Mouse (Mus musculus) G1E-ER4 (cell line): ENCODE data around the gene Gapdh. TPM values are rescaled to one million over a fixed set of nuclear protein-coding genes. Genes with fewer than 3 reads are reported as not detected.

Source experiments
- GATA1 ChIP-seq: IDR thresholded peaks from one replicate; pipeline ENCODE4 v1.8.0; 2012; ENCODE audit warnings: low read length, inconsistent platforms
- polyA plus RNA-seq: library from polyadenylated mRNA; stranded (reverse); fragments of >175 nt; gene quantifications from 2 replicates; pipeline ENCODE4 v1.2.3, GENCODE M21; 2012

Gapdh gene
- 12,939 and 20,956 TPM in 2 replicates for polyA plus RNA-seq

- no peak for TF ChIP-seq GATA1
Observed at GRCm38 (mm10) chr6:125166051-125166751, at the start of gene Gapdh. Gene Gapdh, minus strand, starts transcription at chr6:125166467.

DNA sequence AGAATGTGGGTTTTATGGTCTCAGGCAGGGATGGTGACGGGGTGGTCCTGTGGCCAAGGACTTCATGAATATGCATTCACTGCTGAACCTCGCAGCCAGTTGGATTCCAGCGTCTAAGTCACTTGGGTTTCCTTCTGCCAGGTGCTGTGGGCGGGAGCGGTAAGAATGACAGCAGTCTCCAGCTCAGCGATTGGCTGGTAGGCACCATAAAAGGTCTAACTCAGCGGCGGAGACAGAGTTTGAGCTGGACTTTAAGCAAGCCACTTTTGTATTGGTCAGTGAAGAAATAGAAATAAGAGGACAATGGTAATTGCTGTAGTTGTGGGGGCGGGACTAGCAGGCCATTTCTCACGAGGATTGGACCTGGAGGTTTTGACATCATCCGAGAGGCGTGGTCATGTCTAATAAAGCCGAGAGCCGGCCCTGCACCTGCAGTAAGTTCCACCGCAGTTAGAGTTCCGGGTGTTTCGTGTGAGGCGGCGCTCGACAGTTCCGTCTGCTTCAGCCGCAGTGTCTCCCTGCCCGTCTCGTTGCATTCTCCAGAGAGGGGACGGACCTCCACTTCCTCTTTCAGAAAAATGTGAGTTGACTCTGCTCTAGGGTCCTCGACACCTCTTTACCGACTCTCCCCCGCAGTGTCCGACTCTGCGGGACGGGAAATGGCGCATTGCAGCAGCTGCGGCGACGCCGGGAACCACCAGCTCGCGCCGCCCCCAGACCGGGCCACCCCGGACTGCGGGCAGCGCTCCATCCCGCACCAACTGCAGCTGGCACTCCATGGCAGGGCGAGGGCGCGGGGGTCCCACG is 49.1 kb upstream of the Gapdh start, which contains the start of gene Vamp1:
Vamp1 (plus strand) TSS at position 404 of the 807 bp plus-strand sequence.
- TF ChIP-seq GATA1: no peak

DNA sequence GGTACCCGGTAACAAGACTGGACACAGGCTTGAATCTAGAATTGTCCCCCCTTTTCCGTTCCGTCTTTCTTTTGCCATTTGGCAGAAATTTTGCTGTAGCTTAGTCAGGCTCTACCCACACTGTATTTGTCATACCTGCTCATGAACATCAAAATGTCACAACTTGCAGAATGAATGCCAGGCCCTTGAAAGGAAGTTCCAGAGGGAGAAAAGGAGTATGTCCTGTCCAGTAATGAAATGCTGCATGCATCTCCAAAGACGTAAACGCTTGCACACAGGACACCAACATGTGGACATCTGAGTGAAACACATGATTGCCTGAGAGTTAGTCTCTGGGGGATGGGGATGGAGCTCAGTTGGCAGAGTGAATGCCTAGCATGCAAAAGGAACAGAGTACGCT is 47.4 kb upstream of the Gapdh start:
- TF ChIP-seq GATA1: no peak

DNA sequence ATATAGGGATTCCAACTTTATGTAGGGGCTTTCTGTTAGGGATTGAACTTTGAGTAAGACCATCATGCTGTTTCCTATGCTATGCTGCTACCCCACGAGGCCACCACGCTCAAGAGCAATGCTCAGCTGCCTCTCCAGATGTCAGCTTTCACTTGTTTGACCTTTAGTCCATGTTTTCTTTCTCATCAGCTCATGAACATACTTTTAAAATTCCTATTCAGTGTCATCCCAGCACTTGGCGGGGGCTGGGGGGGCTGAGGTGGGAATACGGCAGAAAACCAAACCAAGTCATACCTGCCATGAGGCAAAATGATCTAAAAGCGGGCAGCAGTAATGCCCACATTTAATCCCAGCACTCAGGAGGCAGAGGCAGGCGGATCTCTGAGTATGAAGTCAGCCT is 46.9 kb upstream of the Gapdh start:
- TF ChIP-seq GATA1: no peak

GRCm38 (mm10) chr6:125212621-125213020 is 46.4 kb upstream of the Gapdh start:
- no peak for TF ChIP-seq GATA1

DNA sequence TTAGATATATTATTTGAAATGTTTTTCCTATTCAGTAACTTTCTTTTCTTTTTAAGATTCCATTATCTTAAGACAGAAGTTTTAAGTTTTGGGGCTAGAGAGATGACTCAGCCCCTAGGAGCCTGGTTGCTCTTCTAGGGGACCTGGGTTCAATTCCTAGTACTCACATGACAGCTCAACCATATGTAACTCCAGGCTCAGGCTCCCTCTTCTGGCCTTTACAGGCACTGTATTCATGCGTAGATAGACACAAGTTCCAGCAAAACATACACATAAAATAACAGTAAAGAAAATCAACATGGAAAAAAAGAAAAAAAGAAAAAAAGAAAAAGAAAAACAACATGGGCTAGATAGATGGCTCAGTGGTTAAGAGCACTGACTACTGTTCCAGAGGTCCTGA is 44.2 kb upstream of the Gapdh start:
- TF ChIP-seq GATA1: no peak

DNA sequence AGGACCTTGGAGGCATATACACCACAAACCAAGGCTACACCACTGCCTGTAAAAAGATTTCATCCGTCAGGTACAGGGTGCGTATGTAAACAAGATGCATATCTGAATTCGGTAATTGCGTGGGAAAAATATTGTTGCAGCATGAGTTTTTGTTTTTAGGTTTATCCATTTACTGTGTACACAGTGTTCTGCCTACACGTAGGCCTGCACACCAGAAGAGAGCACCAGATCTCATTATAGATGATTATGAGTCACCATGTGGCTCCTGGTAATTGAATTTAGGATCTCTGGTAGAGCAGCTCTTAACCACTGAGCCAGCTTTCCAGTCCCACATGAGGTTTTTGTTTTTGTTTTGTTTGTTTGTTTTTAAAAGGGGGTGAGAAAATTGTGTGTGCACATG is 30.9 kb upstream of the Gapdh start:
- no peak for TF ChIP-seq GATA1

DNA sequence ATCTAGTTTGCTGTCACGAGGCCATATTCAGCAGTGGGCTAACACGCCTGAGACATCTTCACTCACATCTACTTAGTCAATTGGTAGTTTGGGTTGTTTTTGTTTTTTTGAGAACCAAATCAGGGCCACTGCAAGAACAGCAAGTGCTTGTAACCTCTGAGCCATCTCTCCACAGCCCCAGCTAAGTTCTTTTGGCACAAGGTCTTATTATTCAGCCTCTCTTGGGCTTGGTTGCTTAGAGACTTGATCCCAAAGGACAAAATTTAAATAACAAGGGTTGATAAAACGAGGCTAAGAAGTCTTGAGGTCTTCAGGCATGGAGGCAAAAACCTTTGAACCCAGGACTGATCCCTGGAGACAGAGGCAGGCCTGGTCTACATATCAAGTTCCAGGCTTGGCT is 30.0 kb upstream of the Gapdh start:
- no peak for TF ChIP-seq GATA1

DNA sequence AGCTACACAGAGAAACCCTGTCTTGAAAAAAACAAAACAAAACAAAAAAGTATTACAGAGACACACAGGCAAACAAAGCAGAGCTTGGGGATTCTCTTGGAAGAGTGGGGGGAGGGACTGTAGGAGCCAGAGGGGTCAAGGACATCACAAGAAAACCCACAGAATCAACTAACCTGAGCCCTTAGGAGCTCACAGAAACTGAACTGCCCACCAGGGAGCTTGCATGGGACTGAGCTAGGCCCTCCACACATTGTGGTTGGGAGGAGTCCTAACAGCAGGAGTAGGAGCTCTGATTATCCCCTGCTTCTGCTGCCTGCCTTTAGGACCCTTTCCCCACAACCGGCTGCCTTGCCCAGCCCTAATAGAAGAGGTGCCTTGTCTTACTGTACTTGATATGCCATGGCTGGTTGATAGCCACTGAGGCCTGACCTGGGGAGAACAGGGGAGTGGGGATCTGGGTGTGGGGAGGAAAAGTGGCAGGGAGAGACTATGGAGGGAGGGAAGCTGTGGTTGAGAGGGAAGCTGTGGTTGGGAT is 29.3 kb upstream of the Gapdh start:
- no peak for TF ChIP-seq GATA1

GRCm38 (mm10) chr6:125193390-125193789 is 27.1 kb upstream of the Gapdh start:
- no peak for TF ChIP-seq GATA1

DNA sequence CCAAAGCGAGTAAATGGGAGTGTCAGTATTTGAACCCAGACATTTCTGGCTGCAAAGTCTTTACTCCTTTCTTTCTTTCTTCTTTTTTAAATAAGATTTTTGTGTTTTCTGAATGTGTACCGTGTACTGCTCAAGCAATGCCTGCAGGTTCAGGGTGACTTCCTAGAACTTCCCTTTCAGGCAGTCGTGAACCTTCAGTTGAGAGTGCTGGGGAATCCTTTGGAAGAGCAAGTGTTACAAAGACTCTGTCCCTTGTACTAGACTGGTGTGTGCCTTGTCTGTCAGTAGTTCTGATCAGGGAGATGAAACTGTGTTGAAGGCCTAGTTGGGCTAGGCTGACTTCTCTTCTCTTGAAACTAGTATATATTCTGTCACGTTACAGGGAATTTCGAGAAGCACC is 26.6 kb upstream of the Gapdh start:
- no peak for TF ChIP-seq GATA1

DNA sequence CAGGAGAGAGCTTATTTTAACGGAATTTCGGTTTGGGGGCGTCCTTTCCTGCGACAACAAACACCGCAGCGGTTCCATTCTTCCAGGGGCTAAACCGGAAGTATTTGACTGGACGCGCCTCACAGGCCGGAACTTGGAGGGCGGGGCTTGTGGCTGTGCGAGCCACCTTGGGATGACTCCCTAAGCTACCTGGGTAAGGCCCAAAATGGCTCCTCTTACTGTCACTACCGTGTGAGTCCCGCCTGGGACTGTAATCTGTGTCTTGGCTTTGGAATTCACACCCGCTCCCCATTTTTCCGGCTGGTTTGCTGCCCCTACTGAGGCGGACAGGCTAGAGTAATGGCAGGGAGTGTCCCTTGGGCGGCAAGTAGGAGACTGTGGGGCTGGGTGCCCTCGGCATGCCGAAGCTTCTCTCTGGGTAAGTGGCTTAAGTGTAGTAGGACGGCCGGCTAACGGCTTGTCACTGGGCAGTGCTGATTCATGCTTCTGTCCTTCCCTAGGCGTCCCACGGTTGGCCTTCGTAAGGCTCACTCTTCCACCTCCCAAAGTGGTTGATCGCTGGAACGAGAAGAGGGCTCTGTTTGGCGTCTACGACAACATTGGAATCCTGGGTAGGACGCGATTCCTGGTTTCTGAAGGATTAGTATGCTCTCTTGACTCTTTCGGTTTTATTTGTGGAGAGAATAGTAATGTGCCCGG is 25.9 kb upstream of the Gapdh start:
- TF ChIP-seq GATA1: no peak

- no peak for TF ChIP-seq GATA1
Observed at GRCm38 (mm10) chr6:125191332-125192015, 25.2 kb upstream of the Gapdh start, which contains the start of the genes Ncapd2 and Mrpl51. Gene Ncapd2, minus strand, starts transcription at chr6:125191701. Gene Mrpl51, plus strand, starts transcription at chr6:125191801.

DNA sequence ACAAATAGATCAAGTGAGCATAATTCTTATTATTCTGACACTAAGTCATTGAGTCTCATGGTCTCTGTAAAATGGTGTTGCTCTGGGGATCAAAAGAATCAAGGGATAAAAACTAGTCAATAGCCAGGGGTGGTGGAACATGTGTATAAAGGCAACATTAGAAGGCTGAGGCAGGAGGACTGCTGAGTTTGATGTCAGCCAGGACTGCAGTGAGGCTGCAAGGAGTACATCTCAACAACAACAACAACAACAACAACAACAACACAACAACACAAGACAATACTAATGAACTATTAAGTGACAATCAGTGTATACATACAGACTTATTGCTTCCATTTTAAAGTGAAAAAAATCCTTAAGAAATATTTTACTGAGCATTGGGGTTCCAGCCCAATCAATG is 24.5 kb upstream of the Gapdh start:
- no peak for TF ChIP-seq GATA1

GRCm38 (mm10) chr6:125186203-125186602 is 19.9 kb upstream of the Gapdh start:
- no peak for TF ChIP-seq GATA1
